Mouse (Mus musculus) stomach, postnatal 0 days (tissue): Measurements from ENCODE around the gene Cpeb1. TPM values are rescaled to one million over a fixed set of nuclear protein-coding genes. Genes with fewer than 3 reads are reported as not detected.

Experiments used
- ATAC-seq: fragments of 200-750 bp; cut with Nextera tagmentation; 2 replicates; pipeline ENCODE4 v1.8.0; 2017; ENCODE audit not compliant: low FRiP score, low TSS enrichment
- DNase-seq: peaks from one replicate; pipeline ENCODE4 v3.0.0-alpha.2; 2016; ENCODE audit warnings: low spot score
- H3K27ac ChIP-seq: fragments of 300-500 bp; sonication (generic); replicated peaks from 2 replicates; pipeline ENCODE4 v1.5.1; 2014; ENCODE audit warnings: mild to moderate bottlenecking, control low read depth
- H3K27me3 ChIP-seq: fragments of 300-500 bp; sonication (generic); 2 replicates; pipeline ENCODE4 v1.6.1; 2014; ENCODE audit warnings: low read length; ENCODE audit not compliant: control insufficient read depth, insufficient read depth
- H3K36me3 ChIP-seq: fragments of 300-500 bp; sonication (generic); 2 replicates; pipeline ENCODE4 v1.6.1; 2014; ENCODE audit warnings: low read length, mixed read lengths; ENCODE audit not compliant: control insufficient read depth, insufficient read depth
- H3K4me1 ChIP-seq: fragments of 300-500 bp; sonication (generic); replicated peaks from 2 replicates; pipeline ENCODE4 v1.6.1; 2014; ENCODE audit warnings: antibody characterized with exemption; ENCODE audit not compliant: control insufficient read depth, insufficient read depth
- H3K4me2 ChIP-seq: fragments of 300-500 bp; sonication (generic); replicated peaks from 2 replicates; pipeline ENCODE4 v1.6.1; 2014; ENCODE audit warnings: low read depth, mild to moderate bottlenecking, control low read depth, moderate library complexity
- H3K4me3 ChIP-seq: fragments of 300-500 bp; sonication (generic); 2 replicates; pipeline ENCODE4 v1.5.1; 2014; ENCODE audit warnings: low read depth, low read length, control low read depth
- H3K9ac ChIP-seq: fragments of 300-500 bp; sonication (generic); 2 replicates; pipeline ENCODE4 v1.6.1; 2014; ENCODE audit warnings: mild to moderate bottlenecking, low read length, control low read depth, mixed read lengths
- H3K9me3 ChIP-seq: fragments of 300-500 bp; sonication (generic); 2 replicates; pipeline ENCODE4 v1.6.1; 2016; ENCODE audit warnings: low read length; ENCODE audit not compliant: control insufficient read depth
- CTCF ChIP-seq: IDR thresholded peaks from 2 replicates; pipeline ENCODE4 v1.5.1; 2016; ENCODE audit warnings: antibody characterized with exemption, low read depth, mild to moderate bottlenecking, moderate library complexity
- EP300 ChIP-seq: optimal IDR thresholded peaks from 2 replicates; pipeline ENCODE3; 2016; ENCODE audit warnings: antibody characterized with exemption
- WGBS: fragments of 180-500 bp; shearing (Covaris S2); extraction: QIAGEN DNeasy Blood & Tissue Kit; methylation state at CpG from one replicate; pipeline ENCODE4 v1.1.7; 2014; 5-methylcytosine and 5-hydroxymethylcytosine counted together
- polyA plus RNA-seq: library from polyadenylated mRNA; unstranded; fragments of >200 nt; fragmentation: Nextera tagmentation; extraction: Ambion mirVana; gene quantifications from 2 replicates; pipeline ENCODE4 v1.2.1, GENCODE M21; 2015

Cpeb1 gene
- polyA plus RNA-seq, 1 experiment from 2014 or later = 1.2 TPM

GRCm38 (mm10) chr7:81367946-81368345, 87.3 kb downstream of the Cpeb1 start:
- Histone ChIP-seq H3K27me3 (no peaks in the 10 kb centered on the region), H3K4me2 (no peak overlapping the region)
- 67% methylated on average over 3 of the region's 3 CpGs for WGBS

GRCm38 (mm10) chr7:81356975-81357374, 98.3 kb downstream of the Cpeb1 start:
- no peak for DNase-seq
- no peaks in the 10 kb centered on the region for H3K4me1 ChIP-seq
- H3K9me3 ChIP-seq = no peaks in the 10 kb centered on the region
- H3K9ac ChIP-seq = no peak overlapping the region
- 59% methylated on average over 7 of the region's 7 CpGs for WGBS
- ATAC-seq = peak; percentile 91
- H3K4me3 ChIP-seq = no peak overlapping the region
- TF ChIP-seq CTCF (no peak), EP300 (no peak)
- H3K36me3 ChIP-seq = no peaks in the 10 kb centered on the region
- H3K4me2 ChIP-seq = no peak overlapping the region
- no peaks in the 10 kb centered on the region for H3K27me3 ChIP-seq
- H3K27ac ChIP-seq = no peak overlapping the region

More at GRCm38 (mm10) chr7:81367946-81368345, 87.3 kb downstream of the Cpeb1 start:
- no peak overlapping the region for H3K9ac ChIP-seq
- no peaks in the 10 kb centered on the region for H3K36me3 ChIP-seq
- no peaks in the 10 kb centered on the region for H3K9me3 ChIP-seq
- ATAC-seq (no peak), DNase-seq (no peak)
- no peak for TF ChIP-seq EP300
- no peak for TF ChIP-seq CTCF
- no peak overlapping the region for H3K4me3 ChIP-seq
- H3K27ac ChIP-seq = no peak overlapping the region
- no peaks in the 10 kb centered on the region; the same call in 1 of the 2 replicates for H3K4me1 ChIP-seq

GRCm38 (mm10) chr7:81356360-81356759, 98.9 kb downstream of the Cpeb1 start:
- Histone ChIP-seq H3K27ac (no peak overlapping the region), H3K27me3 (no peaks in the 10 kb centered on the region), H3K36me3 (no peaks in the 10 kb centered on the region), H3K9me3 (no peaks in the 10 kb centered on the region), H3K9ac (no peak overlapping the region), H3K4me2 (no peak overlapping the region), H3K4me1 (no peaks in the 10 kb centered on the region), H3K4me3 (no peak overlapping the region)
- DNase-seq (no peak), ATAC-seq (no peak)
- WGBS = 87% methylated on average over 1 of the region's 1 CpGs
- no peak for TF ChIP-seq EP300
- no peak for TF ChIP-seq CTCF

- ATAC-seq = no peak
- WGBS = 82% methylated on average over 7 of the region's 7 CpGs
- TF ChIP-seq CTCF (no peak), EP300 (no peak)
These were observed 99.5 kb downstream of the Cpeb1 start for GRCm38 (mm10) chr7:81355746-81356145.

GRCm38 (mm10) chr7:81351826-81352225, 103.4 kb downstream of the Cpeb1 start:
- H3K9ac ChIP-seq = no peak overlapping the region
- no peak overlapping the region for H3K4me3 ChIP-seq
- 77% methylated on average over 4 of the region's 4 CpGs for WGBS
- TF ChIP-seq EP300 (no peak), CTCF (no peak)
- ATAC-seq (no peak), DNase-seq (no peak)
- no peaks in the 10 kb centered on the region for H3K36me3 ChIP-seq
- H3K27ac ChIP-seq = no peak overlapping the region
- no peaks in the 10 kb centered on the region for H3K27me3 ChIP-seq
- H3K4me1 ChIP-seq = no peaks in the 10 kb centered on the region
- H3K4me2 ChIP-seq = no peak overlapping the region
- no peaks in the 10 kb centered on the region for H3K9me3 ChIP-seq

More at GRCm38 (mm10) chr7:81355746-81356145, 99.5 kb downstream of the Cpeb1 start:
- no peaks in the 10 kb centered on the region for H3K27me3 ChIP-seq
- H3K4me2 ChIP-seq = no peak overlapping the region
- no peak overlapping the region for H3K9ac ChIP-seq
- no peaks in the 10 kb centered on the region for H3K4me1 ChIP-seq
- DNase-seq = no peak
- H3K9me3 ChIP-seq = no peaks in the 10 kb centered on the region
- H3K27ac ChIP-seq = no peak overlapping the region
- no peak overlapping the region for H3K4me3 ChIP-seq
- H3K36me3 ChIP-seq = no peaks in the 10 kb centered on the region

GRCm38 (mm10) chr7:81348206-81348605, 107.1 kb downstream of the Cpeb1 start:
- DNase-seq (no peak), ATAC-seq (no peak)
- Histone ChIP-seq H3K4me1 (no peaks in the 10 kb centered on the region), H3K36me3 (no peaks in the 10 kb centered on the region), H3K27ac (no peak overlapping the region), H3K27me3 (no peaks in the 10 kb centered on the region), H3K4me3 (no peak overlapping the region), H3K9ac (no peak overlapping the region), H3K9me3 (no peaks in the 10 kb centered on the region), H3K4me2 (no peak overlapping the region)
- WGBS = 68% methylated on average over 7 of the region's 7 CpGs
- TF ChIP-seq EP300 (no peak), CTCF (no peak)
